Mouse (Mus musculus): ENCODE data around the gene Dock3.

Dock3 gene

GRCm38 (mm10) chr9:107087531-107087930 lies 144.2 kb downstream of the Dock3 start:
- Histone ChIP-seq H3K9me3 (ENCODE audit: low read length) (no peaks in the 10 kb centered on the region), H3K4me1 (replicated peaks; ENCODE audit: low read depth, low read length) (no peaks in the 10 kb centered on the region), H3K27me3 (ENCODE audit: insufficient read depth, low read length) (no peaks in the 10 kb centered on the region), H3K36me3 (ENCODE audit: insufficient read depth, low read length) (no peaks in the 10 kb centered on the region), H3K4me3 (replicated peaks; ENCODE audit: low read length) (no peak overlapping the region)
- TF ChIP-seq NANOG (IDR thresholded peaks at IDR 0.05; ENCODE audit: borderline replicate concordance, low read length), result no peak
- TF ChIP-seq CTCF (conservative IDR thresholded peaks at IDR 0.05; ENCODE audit: low read length), result no peak
- TF ChIP-seq POU5F1 (IDR thresholded peaks at IDR 0.05; ENCODE audit: borderline replicate concordance, low read length), result no peak

- no peaks in the 10 kb centered on the region for H3K4me1 ChIP-seq (replicated peaks; ENCODE audit: low read depth, low read length)
- H3K27me3 ChIP-seq (ENCODE audit: insufficient read depth, low read length), result no peaks in the 10 kb centered on the region
- no peak for TF ChIP-seq NANOG (IDR thresholded peaks at IDR 0.05; ENCODE audit: borderline replicate concordance, low read length)
- TF ChIP-seq POU5F1 (IDR thresholded peaks at IDR 0.05; ENCODE audit: borderline replicate concordance, low read length), result no peak
- TF ChIP-seq CTCF (conservative IDR thresholded peaks at IDR 0.05; ENCODE audit: low read length), result no peak
- no peaks in the 10 kb centered on the region for H3K36me3 ChIP-seq (ENCODE audit: insufficient read depth, low read length)
- H3K9me3 ChIP-seq (ENCODE audit: low read length), result no peaks in the 10 kb centered on the region
- no peak overlapping the region for H3K4me3 ChIP-seq (replicated peaks; ENCODE audit: low read length)
Measured at GRCm38 (mm10) chr9:107037947-107038346, 193.8 kb downstream of the Dock3 start.

GRCm38 (mm10) chr9:107027586-107027985 lies 204.1 kb downstream of the Dock3 start:
- H3K4me1 ChIP-seq (replicated peaks; ENCODE audit: low read depth, low read length), result peaks cover 5% of the 10 kb centered on the region; the same call in 1 of the 2 replicates
- no peak overlapping the region for H3K4me3 ChIP-seq (replicated peaks; ENCODE audit: low read length)
- H3K9me3 ChIP-seq (ENCODE audit: low read length), result no peaks in the 10 kb centered on the region
- no peaks in the 10 kb centered on the region for H3K36me3 ChIP-seq (ENCODE audit: insufficient read depth, low read length)
- no peak for TF ChIP-seq CTCF (conservative IDR thresholded peaks at IDR 0.05; ENCODE audit: low read length)
- TF ChIP-seq NANOG (IDR thresholded peaks at IDR 0.05; ENCODE audit: borderline replicate concordance, low read length), result no peak
- TF ChIP-seq POU5F1 (IDR thresholded peaks at IDR 0.05; ENCODE audit: borderline replicate concordance, low read length), result no peak
- H3K27me3 ChIP-seq (ENCODE audit: insufficient read depth, low read length), result no peaks in the 10 kb centered on the region

GRCm38 (mm10) chr9:107009841-107010240 lies 221.9 kb downstream of the Dock3 start:
- H3K36me3 ChIP-seq (ENCODE audit: insufficient read depth, low read length), result no peaks in the 10 kb centered on the region
- no peak overlapping the region for H3K4me3 ChIP-seq (replicated peaks; ENCODE audit: low read length)
- TF ChIP-seq POU5F1 (IDR thresholded peaks at IDR 0.05; ENCODE audit: borderline replicate concordance, low read length) (no peak), NANOG (IDR thresholded peaks at IDR 0.05; ENCODE audit: borderline replicate concordance, low read length) (no peak), CTCF (conservative IDR thresholded peaks at IDR 0.05; ENCODE audit: low read length) (no peak)
- no peaks in the 10 kb centered on the region for H3K4me1 ChIP-seq (replicated peaks; ENCODE audit: low read depth, low read length)
- no peaks in the 10 kb centered on the region for H3K9me3 ChIP-seq (ENCODE audit: low read length)
- H3K27me3 ChIP-seq (ENCODE audit: insufficient read depth, low read length), result no peaks in the 10 kb centered on the region

GRCm38 (mm10) chr9:107003187-107003586 lies 228.5 kb downstream of the Dock3 start:
- H3K27me3 ChIP-seq (ENCODE audit: insufficient read depth, low read length), result no peaks in the 10 kb centered on the region
- no peaks in the 10 kb centered on the region for H3K9me3 ChIP-seq (ENCODE audit: low read length)
- H3K4me1 ChIP-seq (replicated peaks; ENCODE audit: low read depth, low read length), result no peaks in the 10 kb centered on the region
- no peak overlapping the region for H3K4me3 ChIP-seq (replicated peaks; ENCODE audit: low read length)
- no peaks in the 10 kb centered on the region for H3K36me3 ChIP-seq (ENCODE audit: insufficient read depth, low read length)
- TF ChIP-seq CTCF (conservative IDR thresholded peaks at IDR 0.05; ENCODE audit: low read length), result no peak

GRCm38 (mm10) chr9:106970742-106971141 lies 261.0 kb downstream of the Dock3 start:
- H3K4me3 ChIP-seq (replicated peaks; ENCODE audit: low read length), result no peak overlapping the region
- peaks cover 11% of the 10 kb centered on the region for H3K9me3 ChIP-seq (ENCODE audit: low read length)
- TF ChIP-seq CTCF (conservative IDR thresholded peaks at IDR 0.05; ENCODE audit: low read length), result peak; percentile 53
- no peak for TF ChIP-seq POU5F1 (IDR thresholded peaks at IDR 0.05; ENCODE audit: borderline replicate concordance, low read length)
- H3K4me1 ChIP-seq (replicated peaks; ENCODE audit: low read depth, low read length), result no peaks in the 10 kb centered on the region
- H3K27me3 ChIP-seq (ENCODE audit: insufficient read depth, low read length), result no peaks in the 10 kb centered on the region
- H3K36me3 ChIP-seq (ENCODE audit: insufficient read depth, low read length), result no peaks in the 10 kb centered on the region

GRCm38 (mm10) chr9:106958452-106958851 lies 273.3 kb downstream of the Dock3 start:
- Histone ChIP-seq H3K36me3 (ENCODE audit: insufficient read depth, low read length) (no peaks in the 10 kb centered on the region), H3K4me1 (replicated peaks; ENCODE audit: low read depth, low read length) (no peaks in the 10 kb centered on the region), H3K9me3 (ENCODE audit: low read length) (no peaks in the 10 kb centered on the region), H3K27me3 (ENCODE audit: insufficient read depth, low read length) (no peaks in the 10 kb centered on the region), H3K4me3 (replicated peaks; ENCODE audit: low read length) (no peak overlapping the region)
- no peak for TF ChIP-seq POU5F1 (IDR thresholded peaks at IDR 0.05; ENCODE audit: borderline replicate concordance, low read length)

GRCm38 (mm10) chr9:106955486-106955885 lies 276.2 kb downstream of the Dock3 start:
- no peaks in the 10 kb centered on the region for H3K27me3 ChIP-seq (ENCODE audit: insufficient read depth, low read length)
- TF ChIP-seq CTCF (conservative IDR thresholded peaks at IDR 0.05; ENCODE audit: low read length) (no peak), POU5F1 (IDR thresholded peaks at IDR 0.05; ENCODE audit: borderline replicate concordance, low read length) (no peak), NANOG (IDR thresholded peaks at IDR 0.05; ENCODE audit: borderline replicate concordance, low read length) (no peak)
- H3K36me3 ChIP-seq (ENCODE audit: insufficient read depth, low read length), result no peaks in the 10 kb centered on the region
- no peak overlapping the region for H3K4me3 ChIP-seq (replicated peaks; ENCODE audit: low read length)
- no peaks in the 10 kb centered on the region for H3K9me3 ChIP-seq (ENCODE audit: low read length)
- no peaks in the 10 kb centered on the region for H3K4me1 ChIP-seq (replicated peaks; ENCODE audit: low read depth, low read length)

GRCm38 (mm10) chr9:106934998-106935397 lies 296.7 kb downstream of the Dock3 start:
- Histone ChIP-seq H3K4me3 (replicated peaks; ENCODE audit: low read length) (no peak overlapping the region), H3K36me3 (ENCODE audit: insufficient read depth, low read length) (no peaks in the 10 kb centered on the region), H3K27me3 (ENCODE audit: insufficient read depth, low read length) (no peaks in the 10 kb centered on the region), H3K9me3 (ENCODE audit: low read length) (no peaks in the 10 kb centered on the region), H3K4me1 (replicated peaks; ENCODE audit: low read depth, low read length) (no peaks in the 10 kb centered on the region)
- no peak for TF ChIP-seq CTCF (conservative IDR thresholded peaks at IDR 0.05; ENCODE audit: low read length)
- no peak for TF ChIP-seq NANOG (IDR thresholded peaks at IDR 0.05; ENCODE audit: borderline replicate concordance, low read length)
- no peak for TF ChIP-seq POU5F1 (IDR thresholded peaks at IDR 0.05; ENCODE audit: borderline replicate concordance, low read length)

Measured in E14TG2a.4 (cell line).